Mouse (Mus musculus) kidney, adult 2 months (tissue): ENCODE measurements around the gene Shisa5.

Source experiments
- CTCF ChIP-seq: fragments of 200-500 bp; conservative IDR thresholded peaks from 2 replicates; pipeline ENCODE4 v1.5.1; 2011; ENCODE audit warnings: low read depth, mild to moderate bottlenecking, control low read depth, low read length, moderate library complexity, mixed read lengths; ENCODE audit not compliant: insufficient read depth, insufficient read length
- POLR2A ChIP-seq: fragments of 200-500 bp; IDR thresholded peaks from one replicate; pipeline ENCODE4 v1.6.1; 2011; ENCODE audit warnings: low read depth, low read length, control low read depth

GRCm38 (mm10) chr9:109098366-109098765, 60.0 kb downstream of the Shisa5 start:
- TF ChIP-seq POLR2A (no peak), CTCF (no peak)
